Mouse (Mus musculus) testis, adult 2 months (tissue): ENCODE results near the gene Cnmd.

Experiments
- CTCF ChIP-seq: fragments of 200-500 bp; IDR thresholded peaks from 2 replicates; pipeline ENCODE4 v1.5.1; 2012; ENCODE audit warnings: low read depth, mild to moderate bottlenecking, inconsistent platforms, low read length, moderate library complexity; ENCODE audit not compliant: control insufficient read depth, insufficient read depth, insufficient replicate concordance
- POLR2A ChIP-seq: fragments of 200-500 bp; IDR thresholded peaks from 2 replicates; pipeline ENCODE4 v1.6.1; 2012; ENCODE audit warnings: low read depth, mild to moderate bottlenecking, inconsistent platforms, low read length, moderate library complexity; ENCODE audit not compliant: control insufficient read depth

- TF ChIP-seq CTCF = no peak
- no peak for TF ChIP-seq POLR2A
Measured at GRCm38 (mm10) chr14:79589401-79589800, 72.6 kb downstream of the Cnmd start.
